Mouse (Mus musculus) lung, embryonic 15.5 days (tissue): ENCODE results near the gene Trappc6a. TPM values are rescaled to one million over a fixed set of nuclear protein-coding genes. Genes with fewer than 3 reads are reported as not detected.
"Not testable (repeated sequence)": the region's sequence is repeated elsewhere in the genome, so short reads cannot be mapped to it uniquely, and the experiment has no call there.

Experiments
- ATAC-seq: fragments of 200-750 bp; cut with Nextera tagmentation; 2 replicates; pipeline ENCODE4 v1.8.0; 2017; ENCODE audit warnings: moderate number of reproducible peaks, borderline replicate concordance; ENCODE audit not compliant: low FRiP score, low TSS enrichment; ENCODE audit errors: extremely low read depth
- H3K27ac ChIP-seq: fragments of 300-500 bp; sonication (generic); 2 replicates; pipeline ENCODE4 v1.5.1; 2015; ENCODE audit warnings: moderate library complexity, mild to moderate bottlenecking, inconsistent platforms
- H3K27me3 ChIP-seq: fragments of 300-500 bp; sonication (generic); 2 replicates; pipeline ENCODE4 v1.6.1; 2015; ENCODE audit warnings: inconsistent platforms
- H3K36me3 ChIP-seq: fragments of 300-500 bp; sonication (generic); 2 replicates; pipeline ENCODE4 v1.6.1; 2015; ENCODE audit warnings: inconsistent platforms
- H3K4me1 ChIP-seq: fragments of 300-500 bp; sonication (generic); 2 replicates; pipeline ENCODE4 v1.6.1; 2015; ENCODE audit warnings: inconsistent platforms
- H3K4me2 ChIP-seq: fragments of 300-500 bp; sonication (generic); 2 replicates; pipeline ENCODE4 v1.6.1; 2015; ENCODE audit warnings: inconsistent platforms, mild to moderate bottlenecking, moderate library complexity
- H3K4me3 ChIP-seq: fragments of 300-500 bp; sonication (generic); 2 replicates; pipeline ENCODE4 v1.5.1; 2015; ENCODE audit warnings: mild to moderate bottlenecking, inconsistent platforms
- H3K9ac ChIP-seq: fragments of 300-500 bp; sonication (generic); 2 replicates; pipeline ENCODE4 v1.6.1; 2015; ENCODE audit warnings: inconsistent platforms
- H3K9me3 ChIP-seq: fragments of 300-500 bp; sonication (generic); 2 replicates; pipeline ENCODE4 v1.6.1; 2016; ENCODE audit warnings: inconsistent platforms
- WGBS: fragments of 180-500 bp; shearing (Covaris S2); methylation state at CpG from one replicate; pipeline ENCODE4 v1.1.7; 2015; 5-methylcytosine and 5-hydroxymethylcytosine counted together
- polyA plus RNA-seq: library from polyadenylated mRNA; unstranded; fragments of >200 nt; fragmentation: Nextera tagmentation; extraction: Ambion mirVana; gene quantifications from 2 replicates; pipeline ENCODE4 v1.2.1, GENCODE M21; 2015

Trappc6a gene
- polyA plus RNA-seq, 1 experiment from 2014 or later = 97.8 TPM

DNA sequence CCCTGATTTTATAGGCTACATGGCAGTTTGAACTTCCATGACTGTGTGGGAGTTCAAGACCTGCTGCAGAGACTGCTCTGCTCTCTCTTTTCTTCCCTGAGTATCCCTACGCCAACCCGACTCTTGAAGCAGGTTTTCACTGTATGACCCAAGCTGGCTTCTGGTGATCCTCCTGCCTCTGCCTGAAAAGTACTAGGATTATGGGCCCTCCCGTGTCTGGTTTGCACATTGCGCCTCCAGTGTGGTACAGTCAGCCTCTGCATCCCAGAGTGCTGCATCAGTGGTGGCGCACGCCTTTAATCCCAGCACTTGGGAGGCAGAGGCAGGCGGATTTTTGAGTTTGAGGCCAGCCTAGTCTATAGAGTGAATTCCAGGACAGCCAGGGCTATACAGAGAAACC, 1.6 kb downstream of the Trappc6a start:
- Histone ChIP-seq H3K4me1 (peaks cover 13% of the 10 kb centered on the region), H3K9ac (no peak overlapping the region), H3K36me3 (no peaks in the 10 kb centered on the region), H3K9me3 (no peaks in the 10 kb centered on the region), H3K27ac (no peak overlapping the region), H3K4me3 (peak overlapping the region; percentile 57), H3K4me2 (peak overlapping the region; percentile 89), H3K27me3 (no peaks in the 10 kb centered on the region)
- no peak for ATAC-seq
- WGBS = 97% methylated on average over 7 of the region's 7 CpGs

DNA sequence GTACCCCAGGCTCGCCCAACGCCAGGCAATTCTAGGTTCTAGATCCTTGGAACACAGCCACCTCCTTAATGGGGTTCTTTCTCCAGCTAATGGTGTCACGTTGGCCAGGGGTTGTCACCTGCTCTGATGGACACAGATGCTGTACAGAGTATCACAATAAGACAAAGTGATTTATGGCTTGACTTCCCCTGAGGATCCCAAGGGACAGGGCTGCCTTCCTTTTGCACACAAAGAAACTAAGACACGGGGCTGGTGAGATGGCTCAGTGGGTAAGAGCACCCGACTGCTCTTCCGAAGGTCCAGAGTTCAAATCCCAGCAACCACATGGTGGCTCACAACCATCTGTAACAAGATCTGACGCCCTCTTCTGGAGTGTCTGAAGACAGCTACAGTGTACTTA, 3.7 kb downstream of the Trappc6a start:
- H3K36me3 ChIP-seq, H3K4me3 ChIP-seq, H3K27me3 ChIP-seq, ATAC-seq, H3K4me2 ChIP-seq, H3K27ac ChIP-seq, H3K9ac ChIP-seq, H3K9me3 ChIP-seq: not testable (repeated sequence)
- 81% methylated on average over 6 of the region's 7 CpGs for WGBS
- peaks cover 13% of the 10 kb centered on the region for H3K4me1 ChIP-seq

DNA sequence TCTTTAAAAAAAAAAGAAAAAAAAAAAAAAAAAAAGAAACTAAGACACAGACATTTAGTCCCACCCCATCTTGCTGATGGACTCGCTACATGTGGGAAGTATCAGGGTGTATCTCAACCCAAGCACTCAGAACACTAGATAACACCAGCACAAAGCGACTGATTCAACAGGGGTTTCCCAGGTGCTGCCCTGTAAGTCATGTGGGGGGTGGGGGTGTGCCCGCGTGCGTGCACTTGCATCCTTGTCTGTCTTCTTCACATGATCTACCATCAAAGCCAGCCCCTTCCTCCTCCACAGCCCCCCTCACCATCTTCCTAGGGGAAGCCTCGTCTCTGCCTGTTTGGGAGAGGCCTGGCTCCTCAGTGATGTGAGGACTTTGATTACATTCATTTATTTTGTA, 4.2 kb downstream of the Trappc6a start:
- Histone ChIP-seq H3K4me3 (no peak overlapping the region), H3K4me1 (peaks cover 14% of the 10 kb centered on the region), H3K9me3 (no peaks in the 10 kb centered on the region), H3K4me2 (no peak overlapping the region), H3K36me3 (no peaks in the 10 kb centered on the region), H3K9ac (no peak overlapping the region), H3K27ac (no peak overlapping the region), H3K27me3 (peaks cover 9% of the 10 kb centered on the region)
- WGBS = 68% methylated on average over 6 of the region's 6 CpGs
- no peak for ATAC-seq

DNA sequence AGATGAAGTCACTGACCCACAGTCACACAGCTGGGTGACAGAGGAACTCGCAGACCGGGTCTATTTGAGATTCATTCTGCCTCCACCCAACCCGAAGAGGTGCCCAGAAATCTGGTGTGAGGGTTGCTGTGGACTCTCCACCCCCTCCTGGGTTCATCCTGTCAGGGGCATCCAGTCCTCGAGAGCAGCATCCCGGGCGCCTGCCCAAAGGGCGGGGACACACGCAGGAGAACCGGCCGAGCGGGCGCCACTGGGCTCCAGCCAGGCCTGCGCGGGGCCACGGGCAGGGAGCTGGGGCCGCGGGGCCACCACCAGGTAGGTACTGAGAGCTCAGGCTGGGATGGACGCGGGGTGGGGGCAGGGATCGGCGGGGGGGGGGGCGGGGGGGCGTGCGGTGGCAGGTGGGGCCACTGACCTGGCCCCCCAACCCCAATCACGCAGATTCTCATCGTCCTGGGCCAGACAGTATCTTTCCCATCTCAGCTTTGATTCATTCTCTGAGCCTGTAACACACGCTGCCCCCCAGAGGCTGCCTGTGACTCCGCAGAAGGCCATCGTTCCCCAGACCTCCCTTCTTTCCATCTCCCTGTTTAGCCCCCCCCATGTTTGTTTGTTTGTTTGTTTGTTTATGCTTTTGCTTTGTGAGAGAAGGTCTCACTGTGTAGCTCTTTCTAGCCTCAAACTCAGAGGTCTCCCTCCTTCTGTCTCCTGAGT, 9.6 kb downstream of the Trappc6a start, which contains the start of gene Nkpd1:
Gene Nkpd1 (plus strand): TSS at position 187 of the 714 bp plus-strand sequence.
- H3K4me3 ChIP-seq = no peak within 1 kb of the TSS

DNA sequence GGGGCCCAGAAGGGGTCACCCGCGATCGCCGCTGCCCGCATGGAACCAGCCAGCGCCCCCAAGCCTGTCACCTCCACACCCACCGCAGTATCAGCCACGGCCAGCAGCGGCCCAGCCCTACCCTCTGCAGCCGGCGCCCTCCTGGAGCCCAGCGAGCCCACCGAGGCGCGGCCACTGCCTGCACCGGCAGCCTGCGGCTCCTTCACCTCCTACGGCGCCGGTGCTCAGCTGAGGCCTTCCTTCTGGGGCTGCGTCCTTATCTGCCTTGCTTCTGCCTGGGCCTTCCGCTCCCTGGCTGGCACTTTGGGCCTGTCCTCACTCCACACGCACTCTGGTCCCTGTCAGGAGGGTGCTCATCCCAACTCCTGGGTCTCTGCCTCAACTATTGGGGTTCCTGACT, 11.8 kb downstream of the Trappc6a start:
- Histone ChIP-seq H3K27me3 (peaks cover 85% of the 10 kb centered on the region), H3K4me3 (peak overlapping the region; percentile 21)
- WGBS = 5% methylated on average over 23 of the region's 23 CpGs

More for the DNA sequence above, 9.6 kb downstream of the Trappc6a start, which contains the start of gene Nkpd1:
- Histone ChIP-seq H3K36me3 (no peaks in the 10 kb centered on the region), H3K27ac (no peak within 1 kb of the TSS), H3K9me3 (no peaks in the 10 kb centered on the region), H3K27me3 (peaks cover 63% of the 10 kb centered on the region), H3K4me2 (peak within 1 kb of the TSS; percentile 45), H3K9ac (0 out of 2 replicates have a peak within 1 kb of the TSS, but pooled peaks have one; percentile 2), H3K4me1 (peaks cover 16% of the 10 kb centered on the region)
- ATAC-seq = peak; percentile 7; the same call in 1 of the 2 replicates
- WGBS = 4% methylated on average over 21 of the region's 29 CpGs

DNA sequence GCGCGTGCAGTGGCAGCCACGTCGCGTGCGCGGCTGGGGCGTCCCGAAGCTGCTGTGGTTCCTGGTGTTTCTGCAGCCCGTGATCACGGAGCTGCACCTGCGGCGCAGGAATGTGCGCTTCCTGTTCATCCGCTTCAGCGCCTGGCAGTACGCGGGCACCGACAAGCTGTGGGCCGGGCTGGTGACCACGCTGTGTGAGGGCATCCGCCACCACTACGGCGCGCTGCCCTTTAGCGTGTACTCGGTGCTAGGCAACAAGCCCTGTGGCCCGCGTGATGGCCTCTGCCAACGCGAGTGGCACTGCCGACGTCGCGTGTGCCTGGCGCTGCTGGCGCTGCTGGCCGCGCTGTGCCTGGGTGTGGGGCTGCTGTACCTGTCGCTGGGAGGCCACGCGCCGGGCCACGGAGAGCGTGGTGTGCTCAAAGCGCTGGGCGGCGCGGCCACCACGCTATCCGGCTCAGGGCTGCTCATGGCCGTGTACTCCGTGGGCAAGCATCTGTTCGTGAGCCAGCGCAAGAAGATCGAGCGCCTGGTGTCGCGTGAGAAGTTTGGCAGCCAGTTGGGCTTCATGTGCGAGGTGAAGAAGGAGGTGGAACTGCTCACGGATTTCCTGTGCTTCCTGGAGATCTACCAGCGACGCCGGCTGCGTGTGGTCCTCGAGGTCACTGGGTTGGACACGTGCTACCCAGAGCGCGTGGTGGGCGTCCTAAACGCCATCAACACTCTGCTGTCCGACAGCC, 15.0 kb downstream of the Trappc6a start:
- peak overlapping the region; percentile 86 for H3K4me2 ChIP-seq
- H3K27ac ChIP-seq = no peak overlapping the region
- H3K27me3 ChIP-seq = peaks cover 73% of the 10 kb centered on the region
- 7% methylated on average over 72 of the region's 72 CpGs for WGBS
- 0 out of 2 replicates have a peak overlapping the region, but pooled peaks have one; percentile 34 for H3K9ac ChIP-seq
- no peaks in the 10 kb centered on the region for H3K9me3 ChIP-seq
- ATAC-seq = 0 out of 2 replicates have a peak, but pooled peaks have one; percentile 19
- H3K4me3 ChIP-seq = peak overlapping the region; percentile 39
- peaks cover 27% of the 10 kb centered on the region for H3K4me1 ChIP-seq
- H3K36me3 ChIP-seq = no peaks in the 10 kb centered on the region

More for the DNA sequence above, 11.8 kb downstream of the Trappc6a start:
- Histone ChIP-seq H3K36me3 (no peaks in the 10 kb centered on the region), H3K27ac (no peak overlapping the region), H3K9me3 (no peaks in the 10 kb centered on the region), H3K4me1 (peaks cover 35% of the 10 kb centered on the region), H3K4me2 (peak overlapping the region; percentile 51), H3K9ac (no peak overlapping the region)
- ATAC-seq = no peak

DNA sequence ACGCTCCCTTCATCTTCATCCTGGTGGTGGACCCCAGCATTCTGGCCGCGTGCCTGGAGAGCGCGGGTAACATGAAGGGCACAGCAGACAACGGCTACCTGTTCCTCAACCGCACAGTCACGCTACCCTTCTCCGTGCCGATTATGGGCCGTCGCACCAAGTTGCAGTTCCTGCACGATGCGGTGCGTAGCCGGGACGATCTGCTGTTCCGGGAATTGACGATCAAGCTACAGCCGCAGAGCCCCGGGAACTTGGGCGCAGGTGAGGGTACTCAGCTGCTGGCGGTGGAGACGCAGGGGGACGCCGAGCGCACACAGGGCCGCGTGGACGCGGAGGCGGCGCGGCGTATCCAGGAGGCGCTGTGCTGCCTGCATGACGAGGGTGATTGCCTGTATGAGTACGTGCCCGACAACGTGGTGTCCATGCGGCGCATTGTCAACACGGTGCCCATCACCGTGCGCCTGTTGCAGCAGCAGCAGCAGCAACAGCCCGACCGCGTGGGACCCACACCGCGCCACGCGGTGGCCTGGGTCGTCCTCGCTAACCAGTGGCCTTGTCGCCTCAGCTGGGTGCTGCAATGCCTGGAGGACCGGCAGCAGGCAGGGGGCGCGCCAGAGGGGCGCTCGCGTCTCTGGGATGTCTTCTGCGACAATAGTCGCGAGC, 15.7 kb downstream of the Trappc6a start:
- Histone ChIP-seq H3K9ac (peak overlapping the region; percentile 34; the same call in 1 of the 2 replicates), H3K9me3 (no peaks in the 10 kb centered on the region), H3K4me1 (peaks cover 27% of the 10 kb centered on the region), H3K36me3 (no peaks in the 10 kb centered on the region), H3K4me2 (peak overlapping the region; percentile 86), H3K27ac (no peak overlapping the region), H3K27me3 (peaks cover 66% of the 10 kb centered on the region), H3K4me3 (peak overlapping the region; percentile 39)
- ATAC-seq = peak; percentile 21; the same call in 1 of the 2 replicates
- WGBS = 2% methylated on average over 64 of the region's 64 CpGs

DNA sequence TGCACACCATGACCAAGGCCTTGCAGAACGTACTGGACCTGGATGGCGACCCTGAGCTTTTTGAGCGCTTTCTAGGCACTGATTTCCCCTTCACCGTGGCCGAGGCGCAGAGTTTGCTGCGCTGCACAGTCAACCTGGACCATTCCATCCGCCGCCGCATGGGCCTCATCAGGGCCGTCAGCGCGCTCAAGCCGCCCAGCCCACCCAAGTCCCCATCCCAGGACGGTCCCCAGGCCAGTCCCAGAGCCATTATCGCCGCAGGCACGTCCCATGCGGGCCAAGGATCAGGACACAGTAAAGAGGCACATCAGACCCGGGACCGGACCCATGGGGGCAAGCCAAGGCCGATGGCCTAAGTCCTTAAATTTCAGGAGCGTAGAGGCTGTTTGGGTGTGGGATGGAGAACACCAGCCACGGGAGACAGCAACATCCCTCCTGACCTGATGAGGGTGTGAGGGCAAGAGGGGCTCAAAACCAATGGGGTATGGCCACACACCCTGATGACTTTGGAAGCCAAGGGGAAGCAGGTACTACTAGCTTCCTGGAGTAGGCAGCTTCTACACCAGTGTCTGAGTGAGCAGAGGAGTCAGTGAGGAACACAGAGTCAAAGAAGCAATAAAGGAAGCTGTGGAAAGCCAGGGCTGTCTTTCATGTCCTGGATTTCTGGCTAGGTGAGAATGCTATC, 16.4 kb downstream of the Trappc6a start:
- peaks cover 26% of the 10 kb centered on the region for H3K4me1 ChIP-seq
- peak overlapping the region; percentile 86 for H3K4me2 ChIP-seq
- peak overlapping the region; percentile 39 for H3K4me3 ChIP-seq
- ATAC-seq = no peak
- peaks cover 59% of the 10 kb centered on the region for H3K27me3 ChIP-seq
- H3K9me3 ChIP-seq = no peaks in the 10 kb centered on the region
- no peak overlapping the region for H3K27ac ChIP-seq
- H3K9ac ChIP-seq = no peak overlapping the region
- 13% methylated on average over 24 of the region's 24 CpGs for WGBS
- H3K36me3 ChIP-seq = peaks cover 4% of the 10 kb centered on the region; the same call in 1 of the 2 replicates

DNA sequence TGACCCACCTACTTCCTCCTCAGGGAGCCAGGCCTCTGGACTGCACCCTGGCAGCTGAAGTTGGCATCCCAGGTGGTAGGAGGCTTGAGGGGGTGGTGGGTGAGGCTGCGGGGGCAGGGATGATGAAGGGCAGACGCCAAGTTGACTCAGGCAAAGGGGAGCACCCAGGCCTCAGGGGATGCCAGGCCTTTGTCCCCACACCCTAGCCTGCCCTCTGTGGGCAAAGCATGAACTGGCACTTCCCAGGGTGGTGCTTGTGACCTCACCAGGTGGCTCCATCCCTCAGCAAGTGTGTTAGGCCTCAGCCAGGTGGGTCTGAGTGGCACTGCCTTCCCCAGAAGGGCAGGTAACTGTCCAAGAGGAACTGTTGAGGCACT, 16.9 kb downstream of the Trappc6a start:
- WGBS = 67% methylated on average over 2 of the region's 2 CpGs
- ATAC-seq = no peak
- Histone ChIP-seq H3K9ac (no peak overlapping the region), H3K4me2 (no peak overlapping the region), H3K4me3 (no peak overlapping the region), H3K4me1 (peaks cover 21% of the 10 kb centered on the region), H3K9me3 (no peaks in the 10 kb centered on the region), H3K27ac (no peak overlapping the region), H3K27me3 (peaks cover 54% of the 10 kb centered on the region), H3K36me3 (peaks cover 9% of the 10 kb centered on the region; the same call in 1 of the 2 replicates)

DNA sequence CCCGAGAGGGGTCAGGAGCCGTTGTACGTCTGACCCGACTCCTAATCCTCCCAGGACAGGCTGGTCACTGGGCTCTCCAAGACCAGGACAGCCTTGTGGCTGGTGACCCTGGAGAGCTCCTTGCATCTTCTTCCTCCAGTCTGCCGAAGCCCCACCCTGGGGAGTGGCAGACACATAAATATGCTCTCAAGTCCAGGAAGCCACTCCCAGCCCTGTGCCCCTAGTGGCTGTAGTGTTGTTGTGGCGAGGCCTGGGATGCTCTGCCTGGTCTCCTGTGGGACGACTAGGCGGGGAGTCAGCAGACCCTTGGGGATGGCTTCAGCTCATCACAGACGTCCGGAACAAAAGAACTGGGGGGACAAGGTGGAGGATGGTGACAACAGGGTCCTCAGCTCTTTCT, 22.9 kb downstream of the Trappc6a start:
- no peaks in the 10 kb centered on the region for H3K9me3 ChIP-seq
- 71% methylated on average over 10 of the region's 10 CpGs for WGBS
- H3K4me2 ChIP-seq = no peak overlapping the region
- H3K4me1 ChIP-seq = no peaks in the 10 kb centered on the region
- no peak overlapping the region for H3K27ac ChIP-seq
- peaks cover 53% of the 10 kb centered on the region for H3K36me3 ChIP-seq
- no peaks in the 10 kb centered on the region for H3K27me3 ChIP-seq
- H3K9ac ChIP-seq = no peak overlapping the region
- H3K4me3 ChIP-seq = no peak overlapping the region
- ATAC-seq = no peak

DNA sequence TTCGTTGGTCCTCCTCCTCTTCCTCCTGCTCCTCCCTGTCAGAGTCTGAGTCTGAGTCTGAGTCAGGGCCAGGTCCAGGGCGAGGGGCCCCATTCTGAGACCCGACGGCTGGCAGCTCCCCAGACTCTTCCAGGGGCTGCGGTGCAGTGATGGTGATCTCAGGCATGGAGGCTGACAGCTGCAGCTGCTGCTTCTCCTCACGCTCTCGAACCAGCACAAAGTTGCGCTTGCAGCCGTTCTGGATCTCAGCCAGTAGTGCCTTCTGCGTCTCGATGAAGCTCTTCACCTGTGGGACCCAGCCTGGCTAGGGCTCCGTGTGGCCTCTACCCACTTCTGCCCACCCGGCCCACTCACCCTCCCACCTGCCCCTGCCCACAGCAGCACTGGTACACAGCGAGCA, 24.0 kb downstream of the Trappc6a start:
- ATAC-seq = 0 out of 2 replicates have a peak, but pooled peaks have one; percentile 24
- Histone ChIP-seq H3K36me3 (peaks cover 53% of the 10 kb centered on the region), H3K9ac (no peak overlapping the region), H3K4me3 (no peak overlapping the region), H3K4me2 (no peak overlapping the region), H3K9me3 (no peaks in the 10 kb centered on the region), H3K27me3 (no peaks in the 10 kb centered on the region), H3K27ac (no peak overlapping the region), H3K4me1 (no peaks in the 10 kb centered on the region)
- WGBS = 80% methylated on average over 14 of the region's 14 CpGs
